Mouse (Mus musculus): Measurements from ENCODE around the gene Ly9. TPM values are rescaled to one million over a fixed set of nuclear protein-coding genes. Genes with fewer than 3 reads are reported as not detected.
A peak's percentile ranks its signal among the peaks of the same experiment; 100 is the strongest.

Ly9 gene
- 249 and 274 TPM in 2 replicates for polyA plus RNA-seq (2012; ENCODE audit: insufficient read depth, insufficient read length, missing spikeins)

GRCm38 (mm10) chr1:171607176-171607575, at the start of gene Ly9:
Ly9 (minus strand) TSS chr1:171607410.
- Histone ChIP-seq H3K4me3 (ENCODE audit: insufficient read depth, low read length) (peak within 1 kb of the TSS; percentile 83), H3K27ac (ENCODE audit: insufficient read depth, low read depth, low read length) (peak within 1 kb of the TSS; percentile 62), H3K4me1 (ENCODE audit: control insufficient read depth, insufficient read depth, low read length) (peaks cover 28% of the 10 kb centered on the region)
- TF ChIP-seq CTCF (IDR thresholded peaks at IDR 0.05; ENCODE audit: low read depth, low read length), result no peak
- no peak for TF ChIP-seq POLR2A (IDR thresholded peaks at IDR 0.05; ENCODE audit: borderline replicate concordance, low read depth, low read length)

- TF ChIP-seq CTCF (IDR thresholded peaks at IDR 0.05; ENCODE audit: low read depth, low read length), result no peak
- no peak for TF ChIP-seq POLR2A (IDR thresholded peaks at IDR 0.05; ENCODE audit: borderline replicate concordance, low read depth, low read length)
- H3K4me3 ChIP-seq (ENCODE audit: insufficient read depth, low read length), result no peak within 1 kb of the TSS
- H3K4me1 ChIP-seq (ENCODE audit: control insufficient read depth, insufficient read depth, low read length), result peaks cover 16% of the 10 kb centered on the region
- H3K27ac ChIP-seq (ENCODE audit: insufficient read depth, low read depth, low read length), result no peak within 1 kb of the TSS
These were observed 45.5 kb upstream of the Ly9 start, which contains the start of gene Slamf7 for GRCm38 (mm10) chr1:171652734-171653133. Slamf7 (minus strand) TSS chr1:171653035.

GRCm38 (mm10) chr1:171648840-171649239, 41.6 kb upstream of the Ly9 start:
- TF ChIP-seq CTCF (IDR thresholded peaks at IDR 0.05; ENCODE audit: low read depth, low read length) (no peak), POLR2A (IDR thresholded peaks at IDR 0.05; ENCODE audit: borderline replicate concordance, low read depth, low read length) (no peak)
- Histone ChIP-seq H3K4me1 (ENCODE audit: control insufficient read depth, insufficient read depth, low read length) (peaks cover 32% of the 10 kb centered on the region), H3K27ac (ENCODE audit: insufficient read depth, low read depth, low read length) (no peak overlapping the region), H3K4me3 (ENCODE audit: insufficient read depth, low read length) (peak overlapping the region; percentile 1; the same call in 1 of the 2 replicates)

GRCm38 (mm10) chr1:171647716-171648115, 40.5 kb upstream of the Ly9 start:
- Histone ChIP-seq H3K4me1 (ENCODE audit: control insufficient read depth, insufficient read depth, low read length) (peaks cover 35% of the 10 kb centered on the region), H3K27ac (ENCODE audit: insufficient read depth, low read depth, low read length) (no peak overlapping the region), H3K4me3 (ENCODE audit: insufficient read depth, low read length) (no peak overlapping the region)
- no peak for TF ChIP-seq POLR2A (IDR thresholded peaks at IDR 0.05; ENCODE audit: borderline replicate concordance, low read depth, low read length)
- TF ChIP-seq CTCF (IDR thresholded peaks at IDR 0.05; ENCODE audit: low read depth, low read length), result no peak

- Histone ChIP-seq H3K27ac (ENCODE audit: insufficient read depth, low read depth, low read length) (peak overlapping the region; percentile 70), H3K4me1 (ENCODE audit: control insufficient read depth, insufficient read depth, low read length) (peaks cover 35% of the 10 kb centered on the region), H3K4me3 (ENCODE audit: insufficient read depth, low read length) (0 out of 2 replicates have a peak overlapping the region, but pooled peaks have one; percentile 7)
- TF ChIP-seq POLR2A (IDR thresholded peaks at IDR 0.05; ENCODE audit: borderline replicate concordance, low read depth, low read length) (no peak), CTCF (IDR thresholded peaks at IDR 0.05; ENCODE audit: low read depth, low read length) (no peak)
These were observed 39.3 kb upstream of the Ly9 start for GRCm38 (mm10) chr1:171646429-171646940.

GRCm38 (mm10) chr1:171643612-171644011, 36.4 kb upstream of the Ly9 start:
- Histone ChIP-seq H3K27ac (ENCODE audit: insufficient read depth, low read depth, low read length) (no peak overlapping the region), H3K4me3 (ENCODE audit: insufficient read depth, low read length) (no peak overlapping the region), H3K4me1 (ENCODE audit: control insufficient read depth, insufficient read depth, low read length) (peaks cover 37% of the 10 kb centered on the region)
- no peak for TF ChIP-seq POLR2A (IDR thresholded peaks at IDR 0.05; ENCODE audit: borderline replicate concordance, low read depth, low read length)
- TF ChIP-seq CTCF (IDR thresholded peaks at IDR 0.05; ENCODE audit: low read depth, low read length), result no peak

GRCm38 (mm10) chr1:171640796-171641195, 33.6 kb upstream of the Ly9 start:
- no peak for TF ChIP-seq POLR2A (IDR thresholded peaks at IDR 0.05; ENCODE audit: borderline replicate concordance, low read depth, low read length)
- TF ChIP-seq CTCF (IDR thresholded peaks at IDR 0.05; ENCODE audit: low read depth, low read length), result no peak
- Histone ChIP-seq H3K4me1 (ENCODE audit: control insufficient read depth, insufficient read depth, low read length) (peaks cover 35% of the 10 kb centered on the region), H3K27ac (ENCODE audit: insufficient read depth, low read depth, low read length) (no peak overlapping the region), H3K4me3 (ENCODE audit: insufficient read depth, low read length) (no peak overlapping the region)

GRCm38 (mm10) chr1:171638686-171639085, 31.5 kb upstream of the Ly9 start:
- H3K4me3 ChIP-seq (ENCODE audit: insufficient read depth, low read length), result no peak overlapping the region
- TF ChIP-seq POLR2A (IDR thresholded peaks at IDR 0.05; ENCODE audit: borderline replicate concordance, low read depth, low read length) (no peak), CTCF (IDR thresholded peaks at IDR 0.05; ENCODE audit: low read depth, low read length) (no peak)
- H3K27ac ChIP-seq (ENCODE audit: insufficient read depth, low read depth, low read length), result no peak overlapping the region
- H3K4me1 ChIP-seq (ENCODE audit: control insufficient read depth, insufficient read depth, low read length), result peaks cover 41% of the 10 kb centered on the region

- TF ChIP-seq CTCF (IDR thresholded peaks at IDR 0.05; ENCODE audit: low read depth, low read length), result no peak
- no peak for TF ChIP-seq POLR2A (IDR thresholded peaks at IDR 0.05; ENCODE audit: borderline replicate concordance, low read depth, low read length)
- Histone ChIP-seq H3K4me1 (ENCODE audit: control insufficient read depth, insufficient read depth, low read length) (peaks cover 55% of the 10 kb centered on the region), H3K4me3 (ENCODE audit: insufficient read depth, low read length) (no peak overlapping the region), H3K27ac (ENCODE audit: insufficient read depth, low read depth, low read length) (peak overlapping the region; percentile 79)
These were observed 29.9 kb upstream of the Ly9 start for GRCm38 (mm10) chr1:171637101-171637500.

GRCm38 (mm10) chr1:171635696-171636095, 28.5 kb upstream of the Ly9 start:
- peaks cover 63% of the 10 kb centered on the region for H3K4me1 ChIP-seq (ENCODE audit: control insufficient read depth, insufficient read depth, low read length)
- no peak overlapping the region for H3K27ac ChIP-seq (ENCODE audit: insufficient read depth, low read depth, low read length)
- no peak overlapping the region for H3K4me3 ChIP-seq (ENCODE audit: insufficient read depth, low read length)
- no peak for TF ChIP-seq POLR2A (IDR thresholded peaks at IDR 0.05; ENCODE audit: borderline replicate concordance, low read depth, low read length)
- TF ChIP-seq CTCF (IDR thresholded peaks at IDR 0.05; ENCODE audit: low read depth, low read length), result no peak

All from bone marrow macrophage, adult 2 months (primary cell).